Mouse (Mus musculus) heart, embryonic 16.5 days (tissue): Measurements from ENCODE around the gene Wapl. TPM values are rescaled to one million over a fixed set of nuclear protein-coding genes. Genes with fewer than 3 reads are reported as not detected.

ENCODE experiments used
- ATAC-seq: fragments of 200-750 bp; cut with Nextera tagmentation; replicated peaks from 2 replicates; pipeline ENCODE4 v1.8.0; 2017; ENCODE audit warnings: moderate number of reproducible peaks; ENCODE audit not compliant: insufficient read depth, low FRiP score; ENCODE audit errors: extremely low read depth
- H3K27ac ChIP-seq: fragments of 300-500 bp; sonication (generic); 2 replicates; pipeline ENCODE4 v1.5.1; 2014; ENCODE audit warnings: mild to moderate bottlenecking, low read length, control low read depth, moderate library complexity
- H3K27me3 ChIP-seq: fragments of 300-500 bp; sonication (generic); 2 replicates; pipeline ENCODE4 v1.6.1; 2014; ENCODE audit warnings: low read length, mixed read lengths; ENCODE audit not compliant: control insufficient read depth, insufficient read depth
- H3K36me3 ChIP-seq: fragments of 300-500 bp; sonication (generic); 2 replicates; pipeline ENCODE4 v1.6.1; 2014; ENCODE audit not compliant: control insufficient read depth, insufficient read depth
- H3K4me1 ChIP-seq: fragments of 300-500 bp; sonication (generic); 2 replicates; pipeline ENCODE4 v1.6.1; 2014; ENCODE audit warnings: low read length, mixed read lengths; ENCODE audit not compliant: control insufficient read depth, insufficient read depth
- H3K4me2 ChIP-seq: fragments of 300-500 bp; sonication (generic); 2 replicates; pipeline ENCODE4 v1.6.1; 2014; ENCODE audit warnings: low read depth, mild to moderate bottlenecking, control low read depth, low read length
- H3K4me3 ChIP-seq: fragments of 300-500 bp; sonication (generic); 2 replicates; pipeline ENCODE4 v1.5.1; 2014; ENCODE audit warnings: mild to moderate bottlenecking, control low read depth, low read length
- H3K9ac ChIP-seq: fragments of 300-500 bp; sonication (generic); 2 replicates; pipeline ENCODE4 v1.6.1; 2014; ENCODE audit warnings: low read length, control low read depth
- H3K9me3 ChIP-seq: fragments of 300-500 bp; sonication (generic); replicated peaks from 2 replicates; pipeline ENCODE4 v1.6.1; 2016; ENCODE audit warnings: low read length; ENCODE audit not compliant: control insufficient read depth
- WGBS: fragments of 180-500 bp; shearing (Covaris S2); extraction: QIAGEN DNeasy Blood & Tissue Kit; methylation state at CpG from one replicate; pipeline ENCODE4 v1.1.7; 2014; 5-methylcytosine and 5-hydroxymethylcytosine counted together
- polyA plus RNA-seq: library from polyadenylated mRNA; unstranded; fragments of >200 nt; fragmentation: Nextera tagmentation; extraction: Ambion mirVana; gene quantifications from 2 replicates; pipeline ENCODE4 v1.2.1, GENCODE M21; 2015

Wapl gene
- polyA plus RNA-seq, 1 experiment from 2014 or later, result 15.3 TPM

GRCm38 (mm10) chr14:34718150-34718549 is 44.4 kb downstream of the Wapl start:
- 57% methylated on average over 3 of the region's 3 CpGs for WGBS
- Histone ChIP-seq H3K4me3 (no peak overlapping the region), H3K27me3 (no peaks in the 10 kb centered on the region), H3K27ac (no peak overlapping the region), H3K4me1 (no peaks in the 10 kb centered on the region), H3K9me3 (no peaks in the 10 kb centered on the region), H3K9ac (no peak overlapping the region), H3K4me2 (no peak overlapping the region), H3K36me3 (peaks cover 3% of the 10 kb centered on the region; the same call in 1 of the 2 replicates)
- ATAC-seq, result no peak

DNA sequence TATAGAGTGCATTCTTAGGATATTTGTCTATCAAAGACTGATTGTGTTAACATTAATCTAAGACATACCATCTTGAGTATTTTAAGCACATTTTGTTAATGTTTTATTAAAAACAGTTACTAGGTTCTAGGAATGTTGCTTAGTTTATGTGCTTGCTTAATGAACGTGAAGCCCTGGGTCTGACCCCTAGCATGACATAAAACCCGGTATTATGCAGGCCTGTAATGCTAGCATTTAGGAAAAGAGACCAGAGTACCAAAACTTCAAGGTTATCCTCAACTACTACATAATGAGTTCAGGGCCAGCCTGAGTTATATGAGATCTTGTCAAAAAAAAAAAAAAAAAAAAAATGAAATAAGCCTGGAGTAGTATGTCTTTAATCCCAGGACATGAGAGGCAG is 54.0 kb downstream of the Wapl start:
- H3K9ac ChIP-seq, result no peak overlapping the region
- H3K4me2 ChIP-seq, result no peak overlapping the region
- no peaks in the 10 kb centered on the region for H3K4me1 ChIP-seq
- H3K9me3 ChIP-seq, result no peaks in the 10 kb centered on the region
- WGBS, result 94% methylated on average over 2 of the region's 2 CpGs
- peaks cover 27% of the 10 kb centered on the region for H3K36me3 ChIP-seq
- H3K4me3 ChIP-seq, result no peak overlapping the region
- ATAC-seq, result no peak
- no peaks in the 10 kb centered on the region for H3K27me3 ChIP-seq
- H3K27ac ChIP-seq, result no peak overlapping the region

DNA sequence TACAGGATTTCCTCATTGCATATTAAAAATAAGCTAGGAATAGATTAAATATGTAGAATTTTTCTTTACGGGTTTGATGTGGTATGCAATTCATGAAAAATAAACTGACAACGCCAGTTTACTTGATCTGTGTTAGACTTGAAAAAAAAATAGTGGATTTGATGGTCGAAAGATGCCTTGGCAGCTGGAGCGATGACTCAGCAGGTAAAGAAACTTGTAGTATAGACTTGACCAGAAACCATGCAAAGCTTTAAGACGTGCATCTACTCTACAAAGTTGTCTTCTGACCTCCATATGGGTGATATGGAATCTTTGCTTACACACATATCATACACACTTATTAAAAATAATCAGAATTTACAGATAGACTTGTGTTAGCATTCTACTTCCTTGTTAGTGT is 61.7 kb downstream of the Wapl start:
- Histone ChIP-seq H3K36me3 (peaks cover 25% of the 10 kb centered on the region), H3K27me3 (no peaks in the 10 kb centered on the region), H3K4me2 (no peak overlapping the region), H3K4me1 (no peaks in the 10 kb centered on the region), H3K9ac (no peak overlapping the region), H3K9me3 (no peaks in the 10 kb centered on the region), H3K4me3 (no peak overlapping the region), H3K27ac (no peak overlapping the region)
- ATAC-seq, result no peak
- WGBS, result 93% methylated on average over 5 of the region's 5 CpGs

DNA sequence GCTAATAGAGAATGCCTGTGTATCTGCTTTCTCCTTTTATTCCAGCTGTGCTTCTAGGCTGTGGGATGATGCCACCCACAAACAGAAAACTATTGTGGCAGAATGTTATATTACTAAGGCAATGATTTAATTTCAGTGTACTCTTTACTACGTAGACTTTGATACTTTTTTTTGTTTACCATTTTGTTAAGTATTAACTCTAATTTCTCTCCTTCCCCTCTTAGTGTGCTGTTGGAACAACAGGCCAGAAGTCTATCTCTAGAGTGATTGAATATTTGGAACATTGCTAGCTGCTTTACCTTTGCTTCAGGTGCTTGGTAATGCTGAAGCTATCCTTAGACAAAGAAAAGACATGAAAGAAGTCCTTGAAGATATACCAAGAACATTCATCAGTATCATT is 71.7 kb downstream of the Wapl start:
- Histone ChIP-seq H3K9ac (no peak overlapping the region), H3K4me3 (no peak overlapping the region), H3K27ac (no peak overlapping the region), H3K36me3 (peaks cover 40% of the 10 kb centered on the region), H3K27me3 (no peaks in the 10 kb centered on the region), H3K4me2 (no peak overlapping the region), H3K9me3 (no peaks in the 10 kb centered on the region), H3K4me1 (no peaks in the 10 kb centered on the region)
- WGBS, result 89% methylated on average over 1 of the region's 1 CpGs
- ATAC-seq, result no peak

DNA sequence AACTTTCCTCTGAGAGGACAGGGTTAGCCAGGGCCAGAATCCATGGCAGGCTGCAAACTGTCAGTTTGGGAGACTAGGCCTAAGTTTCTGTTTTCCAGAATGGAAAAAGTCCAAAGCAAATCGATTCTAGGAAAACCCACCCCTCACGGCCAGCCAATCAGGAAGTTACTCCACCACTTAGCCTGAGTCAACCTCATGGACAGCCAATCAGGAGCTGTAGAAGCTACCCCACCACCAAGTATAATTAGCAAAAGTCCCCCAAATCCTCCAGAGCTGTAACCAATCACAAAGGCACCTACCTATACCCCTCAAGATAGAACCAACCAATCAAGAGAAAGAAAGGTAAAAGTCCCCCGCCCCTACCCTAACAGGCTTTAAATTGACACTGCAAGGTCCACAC is 82.0 kb downstream of the Wapl start:
- ATAC-seq, result no peak
- no peak overlapping the region for H3K4me2 ChIP-seq
- WGBS, result 68% methylated on average over 3 of the region's 3 CpGs
- no peak overlapping the region for H3K9ac ChIP-seq
- H3K27me3 ChIP-seq, result no peaks in the 10 kb centered on the region
- H3K27ac ChIP-seq, result no peak overlapping the region
- no peaks in the 10 kb centered on the region for H3K36me3 ChIP-seq
- H3K9me3 ChIP-seq, result no peaks in the 10 kb centered on the region
- H3K4me1 ChIP-seq, result peaks cover 7% of the 10 kb centered on the region
- H3K4me3 ChIP-seq, result no peak overlapping the region

DNA sequence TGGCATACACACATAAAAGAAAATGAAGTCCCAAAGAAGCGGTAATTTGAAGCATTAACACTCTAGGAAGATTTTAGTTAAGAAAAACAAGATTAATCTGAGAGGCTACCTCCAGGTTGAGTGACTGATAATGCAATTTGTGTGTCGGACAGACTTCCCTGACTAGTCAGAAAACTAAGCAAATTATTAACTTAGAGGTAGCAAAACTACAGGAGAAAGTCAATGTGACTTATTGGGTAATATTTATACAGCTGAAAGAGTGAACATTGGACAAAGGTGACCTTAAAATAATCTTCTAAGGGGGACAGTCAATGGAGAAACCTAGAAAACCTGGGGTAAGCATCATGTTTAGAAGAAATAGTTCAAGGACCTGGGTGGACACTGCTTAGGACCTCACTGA is 86.2 kb downstream of the Wapl start:
- 62% methylated on average over 2 of the region's 2 CpGs for WGBS
- no peaks in the 10 kb centered on the region for H3K36me3 ChIP-seq
- H3K9ac ChIP-seq, result no peak overlapping the region
- peaks cover 7% of the 10 kb centered on the region for H3K4me1 ChIP-seq
- H3K9me3 ChIP-seq, result no peaks in the 10 kb centered on the region
- H3K27ac ChIP-seq, result no peak overlapping the region
- no peak overlapping the region for H3K4me2 ChIP-seq
- no peak overlapping the region for H3K4me3 ChIP-seq
- H3K27me3 ChIP-seq, result no peaks in the 10 kb centered on the region
- no peak for ATAC-seq

GRCm38 (mm10) chr14:34761082-34761959 is 87.6 kb downstream of the Wapl start:
- no peak for ATAC-seq
- H3K9me3 ChIP-seq, result no peaks in the 10 kb centered on the region
- no peak overlapping the region for H3K4me3 ChIP-seq
- H3K36me3 ChIP-seq, result no peaks in the 10 kb centered on the region
- H3K27me3 ChIP-seq, result no peaks in the 10 kb centered on the region
- H3K4me1 ChIP-seq, result peaks cover 7% of the 10 kb centered on the region
- no peak overlapping the region for H3K4me2 ChIP-seq
- H3K27ac ChIP-seq, result 0 out of 2 replicates have a peak overlapping the region, but pooled peaks have one; percentile 29
- no peak overlapping the region for H3K9ac ChIP-seq
- 81% methylated on average over 9 of the region's 9 CpGs for WGBS

DNA sequence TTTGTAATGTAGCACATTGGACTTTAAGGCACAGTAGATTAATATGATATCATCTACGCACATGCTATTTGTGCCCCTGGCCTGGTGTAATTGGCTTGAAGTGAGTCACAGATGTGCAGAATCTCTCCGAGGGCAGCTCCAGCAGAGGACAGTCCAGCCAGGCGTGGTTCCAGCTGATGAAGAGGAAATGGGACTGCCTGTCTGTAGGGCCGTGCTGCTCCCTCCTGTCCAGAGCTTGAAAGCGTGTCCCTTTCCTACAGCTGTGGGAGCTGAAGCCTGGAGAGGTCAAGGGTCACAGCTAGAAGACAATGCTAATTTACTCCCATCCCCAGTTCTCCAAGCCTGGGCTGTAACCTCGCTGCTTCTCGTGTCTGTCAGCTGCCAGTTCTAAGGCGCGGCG is 89.0 kb downstream of the Wapl start:
- no peak for ATAC-seq
- no peak overlapping the region for H3K27ac ChIP-seq
- 68% methylated on average over 10 of the region's 10 CpGs for WGBS
- no peak overlapping the region for H3K4me2 ChIP-seq
- no peak overlapping the region for H3K9ac ChIP-seq
- no peak overlapping the region for H3K4me3 ChIP-seq
- no peaks in the 10 kb centered on the region for H3K9me3 ChIP-seq
- H3K27me3 ChIP-seq, result no peaks in the 10 kb centered on the region
- peaks cover 7% of the 10 kb centered on the region for H3K4me1 ChIP-seq
- no peaks in the 10 kb centered on the region for H3K36me3 ChIP-seq

GRCm38 (mm10) chr14:34763771-34764539 is 90.2 kb downstream of the Wapl start:
- WGBS, result 57% methylated on average over 10 of the region's 10 CpGs

More at GRCm38 (mm10) chr14:34763771-34764539, 90.2 kb downstream of the Wapl start:
- Histone ChIP-seq H3K9ac (no peak overlapping the region), H3K4me3 (no peak overlapping the region), H3K27ac (no peak overlapping the region), H3K36me3 (no peaks in the 10 kb centered on the region), H3K9me3 (no peaks in the 10 kb centered on the region), H3K27me3 (no peaks in the 10 kb centered on the region), H3K4me1 (peaks cover 9% of the 10 kb centered on the region), H3K4me2 (no peak overlapping the region)
- ATAC-seq, result no peak
